Mouse (Mus musculus): ENCODE data around the gene Rala. TPM values are rescaled to one million over a fixed set of nuclear protein-coding genes. Genes with fewer than 3 reads are reported as not detected.
A peak's percentile ranks its signal among the peaks of the same experiment; 100 is the strongest.

The Rala gene
- polyA plus RNA-seq, 1 experiment from 2014 or later = 150 TPM

DNA sequence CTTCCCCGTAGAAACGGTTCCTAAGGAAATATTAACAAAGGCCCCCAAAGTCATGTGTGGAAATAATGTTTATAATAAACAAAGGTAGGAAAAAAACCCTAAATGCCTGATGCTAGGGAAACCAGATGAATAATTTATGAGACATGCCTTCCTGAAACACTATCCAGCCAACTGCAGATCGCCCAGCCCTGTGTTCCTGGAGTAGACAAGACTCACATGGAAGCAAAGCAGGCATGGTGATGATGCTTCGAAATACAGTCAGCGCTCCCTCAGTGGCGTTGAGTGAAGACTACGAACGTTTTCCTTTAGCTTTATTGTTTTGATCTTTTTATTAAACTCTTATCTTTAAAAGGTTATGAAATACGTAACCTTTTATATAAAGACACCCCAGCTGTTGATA lies 87.0 kb downstream of the Rala start:
- no peaks in the 10 kb centered on the region for H3K9me3 ChIP-seq (ENCODE audit: control insufficient read depth, low read length)
- ATAC-seq (ENCODE audit: insufficient read depth, low FRiP score, low TSS enrichment) (no peak), DNase-seq (ENCODE audit: low spot score) (no peak)
- 82% methylated on average over 9 of the region's 9 CpGs for WGBS
- no peaks in the 10 kb centered on the region for H3K4me1 ChIP-seq (ENCODE audit: control insufficient read depth, insufficient read depth, low read length)
- H3K27ac ChIP-seq (ENCODE audit: low read depth, low read length) = no peak overlapping the region
- H3K27me3 ChIP-seq (ENCODE audit: control insufficient read depth, insufficient read depth, low read length) = no peaks in the 10 kb centered on the region
- no peak overlapping the region for H3K9ac ChIP-seq (ENCODE audit: low read length)
- H3K4me3 ChIP-seq (ENCODE audit: low read depth, low read length) = no peak overlapping the region
- no peak overlapping the region for H3K4me2 ChIP-seq (ENCODE audit: low read depth)
- no peaks in the 10 kb centered on the region for H3K36me3 ChIP-seq (ENCODE audit: control insufficient read depth, insufficient read depth, low read length)

- H3K27me3 ChIP-seq (ENCODE audit: control insufficient read depth, insufficient read depth, low read length) = no peaks in the 10 kb centered on the region
- no peak overlapping the region for H3K9ac ChIP-seq (ENCODE audit: low read length)
- H3K27ac ChIP-seq (ENCODE audit: low read depth, low read length) = no peak overlapping the region
- H3K4me3 ChIP-seq (ENCODE audit: low read depth, low read length) = no peak overlapping the region
- H3K9me3 ChIP-seq (ENCODE audit: control insufficient read depth, low read length) = no peaks in the 10 kb centered on the region
- H3K36me3 ChIP-seq (ENCODE audit: control insufficient read depth, insufficient read depth, low read length) = no peaks in the 10 kb centered on the region
- WGBS = 15% methylated on average over 13 of the region's 13 CpGs
- DNase-seq (ENCODE audit: low spot score) = peak; percentile 46
- no peak for ATAC-seq (ENCODE audit: insufficient read depth, low FRiP score, low TSS enrichment)
- H3K4me2 ChIP-seq (ENCODE audit: low read depth) = no peak overlapping the region
- no peaks in the 10 kb centered on the region for H3K4me1 ChIP-seq (ENCODE audit: control insufficient read depth, insufficient read depth, low read length)
These were observed 88.4 kb downstream of the Rala start for GRCm38 (mm10) chr13:17855492-17856138.

GRCm38 (mm10) chr13:17854755-17855154 lies 89.3 kb downstream of the Rala start:
- Histone ChIP-seq H3K4me3 (ENCODE audit: low read depth, low read length) (no peak overlapping the region), H3K27me3 (ENCODE audit: control insufficient read depth, insufficient read depth, low read length) (no peaks in the 10 kb centered on the region), H3K9me3 (ENCODE audit: control insufficient read depth, low read length) (no peaks in the 10 kb centered on the region), H3K4me2 (ENCODE audit: low read depth) (no peak overlapping the region), H3K4me1 (ENCODE audit: control insufficient read depth, insufficient read depth, low read length) (no peaks in the 10 kb centered on the region), H3K9ac (ENCODE audit: low read length) (no peak overlapping the region), H3K27ac (ENCODE audit: low read depth, low read length) (no peak overlapping the region), H3K36me3 (ENCODE audit: control insufficient read depth, insufficient read depth, low read length) (no peaks in the 10 kb centered on the region)
- DNase-seq (ENCODE audit: low spot score) (no peak), ATAC-seq (ENCODE audit: insufficient read depth, low FRiP score, low TSS enrichment) (no peak)
- WGBS = 60% methylated on average over 6 of the region's 6 CpGs

DNA sequence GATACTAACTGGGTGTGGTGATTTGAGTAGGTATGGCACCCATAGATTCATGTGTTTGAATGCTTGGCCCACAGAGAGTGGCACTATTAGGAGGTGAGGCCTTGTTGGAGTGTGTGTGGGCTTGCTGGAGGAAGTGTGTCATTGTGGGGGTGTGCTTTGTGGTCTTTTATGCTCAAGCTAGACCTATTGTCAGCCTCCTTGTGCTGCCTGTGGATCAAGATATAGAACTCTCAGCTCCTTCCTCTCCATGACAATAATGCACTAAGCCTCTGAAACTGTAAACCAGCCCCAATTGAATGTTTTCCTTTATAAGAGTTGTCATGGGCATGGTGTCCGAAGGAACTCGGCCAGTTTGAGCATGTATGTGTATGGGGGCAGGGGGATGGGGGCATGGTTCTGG lies 100.7 kb downstream of the Rala start:
- ATAC-seq (ENCODE audit: insufficient read depth, low FRiP score, low TSS enrichment) = no peak

DNA sequence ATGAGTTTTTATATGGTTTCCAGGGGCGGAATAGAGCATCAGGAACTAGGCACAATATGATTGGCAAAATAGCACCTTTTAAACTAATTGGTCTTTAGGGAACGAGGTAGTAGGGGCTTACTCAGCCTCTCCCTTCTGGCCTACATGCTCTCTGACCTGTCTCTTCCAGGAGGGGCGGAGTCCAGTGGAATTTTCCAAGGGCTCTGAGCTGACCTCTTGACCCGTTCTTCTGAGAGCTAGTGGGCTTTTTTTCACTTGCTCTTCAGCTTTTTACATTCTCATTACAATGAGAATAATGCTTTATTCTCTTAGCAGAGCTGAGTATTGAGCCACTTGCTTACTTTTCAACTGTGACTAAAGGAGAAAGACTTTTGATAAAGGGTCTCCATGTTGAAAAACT lies 101.3 kb downstream of the Rala start:
- Histone ChIP-seq H3K27me3 (ENCODE audit: control insufficient read depth, insufficient read depth, low read length) (no peaks in the 10 kb centered on the region), H3K4me3 (ENCODE audit: low read depth, low read length) (no peak overlapping the region), H3K9ac (ENCODE audit: low read length) (no peak overlapping the region), H3K9me3 (ENCODE audit: control insufficient read depth, low read length) (no peaks in the 10 kb centered on the region), H3K36me3 (ENCODE audit: control insufficient read depth, insufficient read depth, low read length) (no peaks in the 10 kb centered on the region), H3K4me2 (ENCODE audit: low read depth) (no peak overlapping the region), H3K4me1 (ENCODE audit: control insufficient read depth, insufficient read depth, low read length) (no peaks in the 10 kb centered on the region), H3K27ac (ENCODE audit: low read depth, low read length) (no peak overlapping the region)
- DNase-seq (ENCODE audit: low spot score) = no peak
- no peak for ATAC-seq (ENCODE audit: insufficient read depth, low FRiP score, low TSS enrichment)
- WGBS = 29% methylated on average over 4 of the region's 4 CpGs

More for the DNA sequence above, 100.7 kb downstream of the Rala start:
- no peaks in the 10 kb centered on the region for H3K9me3 ChIP-seq (ENCODE audit: control insufficient read depth, low read length)
- no peak overlapping the region for H3K4me3 ChIP-seq (ENCODE audit: low read depth, low read length)
- H3K4me1 ChIP-seq (ENCODE audit: control insufficient read depth, insufficient read depth, low read length) = no peaks in the 10 kb centered on the region
- no peak overlapping the region for H3K4me2 ChIP-seq (ENCODE audit: low read depth)
- WGBS = 90% methylated on average over 2 of the region's 2 CpGs
- no peak for DNase-seq (ENCODE audit: low spot score)
- no peak overlapping the region for H3K9ac ChIP-seq (ENCODE audit: low read length)
- H3K27me3 ChIP-seq (ENCODE audit: control insufficient read depth, insufficient read depth, low read length) = no peaks in the 10 kb centered on the region
- H3K27ac ChIP-seq (ENCODE audit: low read depth, low read length) = no peak overlapping the region
- H3K36me3 ChIP-seq (ENCODE audit: control insufficient read depth, insufficient read depth, low read length) = no peaks in the 10 kb centered on the region

DNA sequence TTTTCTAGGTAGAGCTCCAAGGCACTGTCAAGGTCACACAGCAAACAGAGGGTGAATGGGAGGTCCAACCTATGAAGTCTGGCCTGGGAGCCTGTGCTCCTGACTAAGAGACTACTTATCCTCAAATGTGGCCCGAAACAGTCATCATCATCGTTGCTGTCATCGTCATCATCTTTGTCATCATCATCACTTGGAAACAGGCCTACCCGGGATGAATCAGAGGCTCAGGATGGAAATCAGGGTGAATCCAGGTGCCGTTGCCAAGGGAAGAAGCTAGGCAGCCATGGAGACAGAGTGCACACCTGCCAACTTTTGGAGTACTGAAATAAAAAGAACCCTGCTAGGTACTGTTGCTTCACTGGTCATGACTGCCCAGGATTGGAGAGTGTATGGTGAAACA lies 104.9 kb downstream of the Rala start:
- H3K27me3 ChIP-seq (ENCODE audit: control insufficient read depth, insufficient read depth, low read length) = no peaks in the 10 kb centered on the region
- no peaks in the 10 kb centered on the region for H3K9me3 ChIP-seq (ENCODE audit: control insufficient read depth, low read length)
- H3K4me2 ChIP-seq (ENCODE audit: low read depth) = no peak overlapping the region
- ATAC-seq (ENCODE audit: insufficient read depth, low FRiP score, low TSS enrichment) (no peak), DNase-seq (ENCODE audit: low spot score) (no peak)
- H3K4me1 ChIP-seq (ENCODE audit: control insufficient read depth, insufficient read depth, low read length) = no peaks in the 10 kb centered on the region
- 87% methylated on average over 5 of the region's 5 CpGs for WGBS
- no peaks in the 10 kb centered on the region for H3K36me3 ChIP-seq (ENCODE audit: control insufficient read depth, insufficient read depth, low read length)
- no peak overlapping the region for H3K9ac ChIP-seq (ENCODE audit: low read length)
- H3K4me3 ChIP-seq (ENCODE audit: low read depth, low read length) = no peak overlapping the region
- H3K27ac ChIP-seq (ENCODE audit: low read depth, low read length) = no peak overlapping the region

GRCm38 (mm10) chr13:17838484-17838851 lies 105.6 kb downstream of the Rala start:
- DNase-seq (ENCODE audit: low spot score) = peak; percentile 64
- Histone ChIP-seq H3K9ac (ENCODE audit: low read length) (no peak overlapping the region), H3K36me3 (ENCODE audit: control insufficient read depth, insufficient read depth, low read length) (no peaks in the 10 kb centered on the region), H3K4me3 (ENCODE audit: low read depth, low read length) (no peak overlapping the region), H3K27ac (ENCODE audit: low read depth, low read length) (no peak overlapping the region), H3K27me3 (ENCODE audit: control insufficient read depth, insufficient read depth, low read length) (no peaks in the 10 kb centered on the region), H3K4me1 (ENCODE audit: control insufficient read depth, insufficient read depth, low read length) (no peaks in the 10 kb centered on the region), H3K9me3 (ENCODE audit: control insufficient read depth, low read length) (no peaks in the 10 kb centered on the region), H3K4me2 (ENCODE audit: low read depth) (no peak overlapping the region)
- ATAC-seq (ENCODE audit: insufficient read depth, low FRiP score, low TSS enrichment) = peak; percentile 66
- WGBS = 37% methylated on average over 4 of the region's 4 CpGs

DNA sequence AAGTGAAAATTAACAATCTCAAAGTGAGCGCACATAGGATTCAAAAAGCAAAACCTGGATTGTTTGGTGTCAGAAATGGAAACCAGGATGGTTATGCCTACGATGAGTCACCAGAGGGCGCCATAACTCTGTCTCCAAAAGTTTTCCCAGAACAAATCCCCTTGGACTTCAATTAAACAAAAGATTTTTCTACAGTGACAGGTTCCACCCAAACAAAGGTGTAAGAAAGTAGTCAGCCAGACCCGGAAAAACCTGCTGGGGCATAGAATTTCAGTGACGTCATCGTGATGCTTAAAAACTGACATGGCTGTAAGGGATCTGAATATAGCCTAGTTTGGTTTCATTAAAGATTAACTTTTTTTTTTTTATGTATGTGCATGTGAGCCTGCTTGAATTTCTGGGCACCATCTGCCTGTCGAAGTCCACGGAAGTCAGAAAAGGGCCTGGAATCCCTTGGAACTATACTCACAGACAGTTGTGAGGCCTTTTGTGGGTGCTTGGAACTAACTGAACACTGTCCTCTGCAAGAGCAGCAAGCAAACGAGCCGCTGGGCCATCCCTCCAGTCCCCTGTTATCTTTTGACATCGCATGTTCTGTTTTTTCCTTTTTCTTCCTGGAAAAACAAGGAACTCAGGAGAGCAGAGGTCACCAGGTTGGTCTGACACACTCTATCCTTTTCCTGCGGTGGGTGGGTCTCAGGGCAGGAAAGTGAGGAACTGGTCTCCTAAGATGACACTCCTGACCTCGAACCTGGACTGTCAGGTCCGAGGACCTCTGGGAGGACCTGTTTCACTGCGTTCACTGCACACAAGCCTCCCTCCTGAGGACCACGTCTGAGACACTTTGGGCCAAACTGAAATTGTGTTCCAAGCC lies 106.2 kb downstream of the Rala start:
- Histone ChIP-seq H3K9ac (ENCODE audit: low read length) (no peak overlapping the region), H3K27ac (ENCODE audit: low read depth, low read length) (no peak overlapping the region), H3K4me2 (ENCODE audit: low read depth) (no peak overlapping the region), H3K36me3 (ENCODE audit: control insufficient read depth, insufficient read depth, low read length) (no peaks in the 10 kb centered on the region), H3K9me3 (ENCODE audit: control insufficient read depth, low read length) (no peaks in the 10 kb centered on the region), H3K4me1 (ENCODE audit: control insufficient read depth, insufficient read depth, low read length) (no peaks in the 10 kb centered on the region), H3K4me3 (ENCODE audit: low read depth, low read length) (no peak overlapping the region), H3K27me3 (ENCODE audit: control insufficient read depth, insufficient read depth, low read length) (no peaks in the 10 kb centered on the region)
- DNase-seq (ENCODE audit: low spot score) (peak; percentile 52), ATAC-seq (ENCODE audit: insufficient read depth, low FRiP score, low TSS enrichment) (peak; percentile 24; the same call in 1 of the 2 replicates)
- WGBS = 49% methylated on average over 16 of the region's 16 CpGs

- no peak overlapping the region for H3K9ac ChIP-seq (ENCODE audit: low read length)
- no peaks in the 10 kb centered on the region for H3K27me3 ChIP-seq (ENCODE audit: control insufficient read depth, insufficient read depth, low read length)
- H3K9me3 ChIP-seq (ENCODE audit: control insufficient read depth, low read length) = no peaks in the 10 kb centered on the region
- no peak overlapping the region for H3K27ac ChIP-seq (ENCODE audit: low read depth, low read length)
- H3K4me3 ChIP-seq (ENCODE audit: low read depth, low read length) = no peak overlapping the region
- H3K4me2 ChIP-seq (ENCODE audit: low read depth) = no peak overlapping the region
- ATAC-seq (ENCODE audit: insufficient read depth, low FRiP score, low TSS enrichment) (no peak), DNase-seq (ENCODE audit: low spot score) (no peak)
- no peaks in the 10 kb centered on the region for H3K36me3 ChIP-seq (ENCODE audit: control insufficient read depth, insufficient read depth, low read length)
- 80% methylated on average over 7 of the region's 7 CpGs for WGBS
- no peaks in the 10 kb centered on the region for H3K4me1 ChIP-seq (ENCODE audit: control insufficient read depth, insufficient read depth, low read length)
These were observed 107.2 kb downstream of the Rala start for GRCm38 (mm10) chr13:17836808-17837207.

All from neural tube, embryonic 11.5 days (tissue).